Mouse (Mus musculus): ENCODE measurements around the gene Col25a1. TPM values are rescaled to one million over a fixed set of nuclear protein-coding genes. Genes with fewer than 3 reads are reported as not detected.

Col25a1 gene
- polyA plus RNA-seq, 1 experiment = not detected

DNA sequence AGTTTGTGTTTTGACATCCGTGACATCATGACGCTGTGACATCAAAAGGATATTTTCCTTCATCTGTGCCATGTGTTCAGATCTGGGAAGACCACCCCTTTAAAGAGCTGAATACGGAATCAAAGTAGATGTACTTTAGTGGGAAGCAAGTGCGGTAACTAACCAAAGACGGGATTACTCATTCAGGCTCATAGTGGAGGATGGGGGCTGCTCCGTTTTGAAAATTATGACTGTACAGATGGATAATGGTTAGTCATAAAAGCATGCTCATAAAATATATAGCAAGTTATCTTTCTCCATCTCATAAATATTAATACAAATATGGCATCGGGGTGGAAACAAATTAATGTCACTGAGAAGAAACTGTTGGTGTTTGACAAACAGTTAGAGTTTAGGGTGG lies 391.7 kb downstream of the Col25a1 start:
- H3K27ac ChIP-seq (replicated peaks; ENCODE audit: low read depth, low read length) = no peak overlapping the region
- H3K4me1 ChIP-seq (ENCODE audit: control insufficient read depth, insufficient read depth, insufficient read length, low read length) = no peaks in the 10 kb centered on the region
- no peak overlapping the region for H3K4me3 ChIP-seq (ENCODE audit: insufficient read depth, low read depth, low read length)

- Histone ChIP-seq H3K4me1 (ENCODE audit: control insufficient read depth, insufficient read depth, insufficient read length, low read length) (no peaks in the 10 kb centered on the region), H3K27ac (replicated peaks; ENCODE audit: low read depth, low read length) (no peak overlapping the region), H3K4me3 (ENCODE audit: insufficient read depth, low read depth, low read length) (no peak overlapping the region)
Observed at GRCm38 (mm10) chr3:130524367-130525137, 393.3 kb downstream of the Col25a1 start.

- no peak overlapping the region for H3K27ac ChIP-seq (replicated peaks; ENCODE audit: low read depth, low read length)
- H3K4me1 ChIP-seq (ENCODE audit: control insufficient read depth, insufficient read depth, insufficient read length, low read length) = no peaks in the 10 kb centered on the region
- H3K4me3 ChIP-seq (ENCODE audit: insufficient read depth, low read depth, low read length) = no peak overlapping the region
Observed at GRCm38 (mm10) chr3:130535021-130535420, 403.7 kb downstream of the Col25a1 start.

DNA sequence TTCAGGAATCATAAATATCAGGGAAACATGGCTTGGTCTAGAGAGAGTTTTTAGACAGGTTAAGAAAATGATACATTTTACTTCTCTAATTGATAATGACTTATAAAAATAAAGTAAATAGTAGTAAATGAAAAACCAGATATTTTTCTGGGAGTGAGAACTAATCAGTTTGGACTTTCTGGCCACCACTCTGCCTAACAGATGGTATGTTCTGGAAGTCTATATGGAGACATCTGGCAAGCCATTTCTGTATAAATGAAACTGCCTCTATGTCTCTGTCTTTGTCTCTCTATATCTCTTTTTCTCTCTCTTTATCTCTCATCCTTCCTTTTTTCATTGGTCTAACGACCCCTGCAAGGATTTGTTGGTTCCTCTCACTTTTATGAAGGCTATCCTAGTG lies 410.2 kb downstream of the Col25a1 start:
- Histone ChIP-seq H3K4me1 (ENCODE audit: control insufficient read depth, insufficient read depth, insufficient read length, low read length) (no peaks in the 10 kb centered on the region), H3K4me3 (ENCODE audit: insufficient read depth, low read depth, low read length) (no peak overlapping the region), H3K27ac (replicated peaks; ENCODE audit: low read depth, low read length) (no peak overlapping the region)

DNA sequence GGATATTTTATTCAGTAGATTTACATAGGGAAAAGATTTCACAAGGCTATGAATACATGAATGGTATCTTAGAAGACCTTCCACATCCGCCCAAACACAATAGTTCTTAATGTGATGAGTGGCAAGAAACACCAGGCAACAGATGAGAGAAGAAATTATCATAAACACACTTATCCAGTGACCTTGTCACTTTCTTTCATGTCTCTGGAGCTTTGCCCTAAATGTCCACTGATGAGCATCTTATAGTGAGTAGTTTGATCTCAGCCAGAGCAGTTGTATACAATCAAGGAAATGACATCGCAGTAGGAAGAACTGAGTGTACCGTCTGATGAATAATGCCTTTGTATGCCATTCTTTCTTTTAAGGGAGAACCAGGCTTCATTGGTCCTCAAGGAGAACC lies 414.7 kb downstream of the Col25a1 start:
- no peaks in the 10 kb centered on the region for H3K4me1 ChIP-seq (ENCODE audit: control insufficient read depth, insufficient read depth, insufficient read length, low read length)
- H3K27ac ChIP-seq (replicated peaks; ENCODE audit: low read depth, low read length) = no peak overlapping the region
- no peak overlapping the region for H3K4me3 ChIP-seq (ENCODE audit: insufficient read depth, low read depth, low read length)

GRCm38 (mm10) chr3:130549066-130549465 lies 417.8 kb downstream of the Col25a1 start:
- Histone ChIP-seq H3K4me3 (ENCODE audit: insufficient read depth, low read depth, low read length) (no peak overlapping the region), H3K27ac (replicated peaks; ENCODE audit: low read depth, low read length) (no peak overlapping the region), H3K4me1 (ENCODE audit: control insufficient read depth, insufficient read depth, insufficient read length, low read length) (no peaks in the 10 kb centered on the region)

- no peak overlapping the region for H3K27ac ChIP-seq (replicated peaks; ENCODE audit: low read depth, low read length)
- H3K4me3 ChIP-seq (ENCODE audit: insufficient read depth, low read depth, low read length) = no peak overlapping the region
- no peaks in the 10 kb centered on the region for H3K4me1 ChIP-seq (ENCODE audit: control insufficient read depth, insufficient read depth, insufficient read length, low read length)
Observed at GRCm38 (mm10) chr3:130556263-130556662, 425.0 kb downstream of the Col25a1 start.

DNA sequence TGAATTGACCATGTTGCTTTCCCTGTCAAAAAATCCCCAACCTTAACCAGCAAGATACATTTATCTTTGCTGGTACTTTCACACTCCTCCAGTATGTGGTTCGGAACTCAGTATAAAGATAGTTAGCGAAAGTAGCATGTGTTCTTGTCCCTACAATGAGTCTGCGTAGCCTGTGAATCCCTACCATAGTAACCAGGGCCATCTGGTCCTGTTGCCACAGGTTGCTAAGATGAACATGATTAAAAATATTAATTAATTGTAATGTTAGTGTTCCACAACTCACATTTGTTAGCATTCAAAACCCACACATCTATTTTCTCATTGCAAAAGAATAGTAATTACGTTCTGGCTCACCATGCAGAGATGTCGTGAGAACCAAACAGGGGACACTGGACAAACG lies 434.3 kb downstream of the Col25a1 start:
- H3K27ac ChIP-seq (replicated peaks; ENCODE audit: low read depth, low read length) = no peak overlapping the region
- no peak overlapping the region for H3K4me3 ChIP-seq (ENCODE audit: insufficient read depth, low read depth, low read length)
- no peaks in the 10 kb centered on the region for H3K4me1 ChIP-seq (ENCODE audit: control insufficient read depth, insufficient read depth, insufficient read length, low read length)

DNA sequence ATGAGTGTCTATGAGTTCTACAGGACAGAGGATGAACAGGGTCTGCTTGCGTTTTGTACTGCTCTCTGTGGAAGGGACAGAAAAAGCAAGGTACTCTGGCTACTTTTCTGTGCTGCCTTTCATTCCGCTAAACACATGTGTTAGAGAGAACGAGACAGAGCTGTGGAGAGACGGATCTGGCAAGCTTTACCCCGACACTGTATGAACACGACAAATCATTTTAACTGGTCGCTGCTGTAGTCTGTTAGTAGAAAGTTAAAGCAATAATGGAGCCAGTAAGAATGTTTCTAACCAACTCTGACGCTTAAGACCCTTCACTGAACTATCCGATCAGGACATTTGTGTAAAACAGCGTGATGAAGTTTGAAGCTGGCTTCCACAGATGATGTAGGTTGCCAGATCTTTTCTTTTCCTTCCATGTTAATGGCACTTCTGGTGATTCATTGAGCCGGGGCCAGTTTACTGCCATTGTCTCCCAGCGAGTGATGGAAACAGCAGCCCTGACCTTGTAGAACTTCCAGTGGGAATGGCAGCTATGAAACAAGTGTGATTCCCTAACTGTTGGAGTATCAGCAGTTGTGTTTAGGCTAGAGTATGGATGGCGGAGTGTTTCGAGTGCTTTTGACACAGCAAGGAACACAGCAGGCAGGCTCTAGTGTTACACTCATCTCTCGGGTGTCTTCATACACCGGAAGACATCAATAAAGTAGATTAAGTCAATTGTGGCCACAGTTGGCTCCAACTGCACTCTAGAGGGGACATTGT lies 437.2 kb downstream of the Col25a1 start:
- Histone ChIP-seq H3K4me1 (ENCODE audit: control insufficient read depth, insufficient read depth, insufficient read length, low read length) (no peaks in the 10 kb centered on the region), H3K27ac (replicated peaks; ENCODE audit: low read depth, low read length) (no peak overlapping the region), H3K4me3 (ENCODE audit: insufficient read depth, low read depth, low read length) (no peak overlapping the region)

GRCm38 (mm10) chr3:130573243-130573642 lies 441.9 kb downstream of the Col25a1 start:
- no peak overlapping the region for H3K4me3 ChIP-seq (ENCODE audit: insufficient read depth, low read depth, low read length)
- H3K27ac ChIP-seq (replicated peaks; ENCODE audit: low read depth, low read length) = no peak overlapping the region
- H3K4me1 ChIP-seq (ENCODE audit: control insufficient read depth, insufficient read depth, insufficient read length, low read length) = no peaks in the 10 kb centered on the region

DNA sequence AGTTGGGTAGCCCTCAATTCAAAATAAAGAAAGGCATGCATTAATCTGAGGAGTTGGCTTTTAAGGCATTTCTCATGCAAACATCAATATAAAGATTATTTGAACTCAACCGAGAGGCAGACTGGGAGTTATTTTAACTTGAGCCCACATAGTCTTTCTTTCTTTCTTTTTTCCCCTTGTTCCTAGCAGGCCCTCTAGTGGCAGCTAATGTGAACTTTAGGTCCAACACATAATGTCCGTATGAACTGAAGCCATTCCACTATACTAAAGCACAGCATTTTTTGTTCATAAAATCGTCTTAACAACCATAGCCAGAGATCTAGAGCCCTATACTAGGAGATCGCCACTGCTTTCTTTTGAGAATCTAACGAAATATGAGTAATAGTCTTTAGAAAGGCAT lies 443.4 kb downstream of the Col25a1 start:
- H3K4me3 ChIP-seq (ENCODE audit: insufficient read depth, low read depth, low read length) = no peak overlapping the region
- H3K27ac ChIP-seq (replicated peaks; ENCODE audit: low read depth, low read length) = no peak overlapping the region
- H3K4me1 ChIP-seq (ENCODE audit: control insufficient read depth, insufficient read depth, insufficient read length, low read length) = no peaks in the 10 kb centered on the region

- Histone ChIP-seq H3K27ac (replicated peaks; ENCODE audit: low read depth, low read length) (no peak overlapping the region), H3K4me3 (ENCODE audit: insufficient read depth, low read depth, low read length) (no peak overlapping the region), H3K4me1 (ENCODE audit: control insufficient read depth, insufficient read depth, insufficient read length, low read length) (no peaks in the 10 kb centered on the region)
Observed at GRCm38 (mm10) chr3:130576683-130577082, 445.4 kb downstream of the Col25a1 start.

DNA sequence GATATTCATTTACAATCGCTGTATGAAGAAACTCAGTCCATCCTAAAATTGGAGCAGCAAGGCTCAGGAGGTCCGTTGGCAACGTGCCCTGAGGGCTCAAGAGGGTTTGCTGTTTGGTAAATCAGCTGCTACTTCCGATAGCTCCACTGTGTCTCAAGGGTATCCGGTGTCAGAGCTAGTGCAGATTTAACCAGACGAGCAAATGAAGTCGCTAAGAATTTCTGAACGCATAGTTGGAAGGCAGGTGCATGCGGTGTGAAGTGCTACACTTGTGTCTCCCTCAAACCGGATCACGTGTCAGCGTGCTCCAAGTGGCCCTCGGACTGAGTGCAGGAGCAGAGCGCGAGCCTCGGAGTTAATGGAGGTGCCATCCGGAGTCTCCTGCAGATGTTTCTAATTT lies 448.2 kb downstream of the Col25a1 start:
- no peaks in the 10 kb centered on the region for H3K4me1 ChIP-seq (ENCODE audit: control insufficient read depth, insufficient read depth, insufficient read length, low read length)
- H3K27ac ChIP-seq (replicated peaks; ENCODE audit: low read depth, low read length) = no peak overlapping the region
- no peak overlapping the region for H3K4me3 ChIP-seq (ENCODE audit: insufficient read depth, low read depth, low read length)

GRCm38 (mm10) chr3:130581577-130581976 lies 450.3 kb downstream of the Col25a1 start:
- Histone ChIP-seq H3K4me3 (ENCODE audit: insufficient read depth, low read depth, low read length) (no peak overlapping the region), H3K27ac (replicated peaks; ENCODE audit: low read depth, low read length) (no peak overlapping the region), H3K4me1 (ENCODE audit: control insufficient read depth, insufficient read depth, insufficient read length, low read length) (no peaks in the 10 kb centered on the region)

- H3K4me1 ChIP-seq (ENCODE audit: control insufficient read depth, insufficient read depth, insufficient read length, low read length) = no peaks in the 10 kb centered on the region
- H3K4me3 ChIP-seq (ENCODE audit: insufficient read depth, low read depth, low read length) = no peak overlapping the region
- no peak overlapping the region for H3K27ac ChIP-seq (replicated peaks; ENCODE audit: low read depth, low read length)
Observed at GRCm38 (mm10) chr3:130582903-130583664, 451.8 kb downstream of the Col25a1 start.

Data from brown adipose tissue, adult 24 weeks (tissue).